Mouse (Mus musculus): ENCODE measurements around the gene Esrrg.

DNA sequence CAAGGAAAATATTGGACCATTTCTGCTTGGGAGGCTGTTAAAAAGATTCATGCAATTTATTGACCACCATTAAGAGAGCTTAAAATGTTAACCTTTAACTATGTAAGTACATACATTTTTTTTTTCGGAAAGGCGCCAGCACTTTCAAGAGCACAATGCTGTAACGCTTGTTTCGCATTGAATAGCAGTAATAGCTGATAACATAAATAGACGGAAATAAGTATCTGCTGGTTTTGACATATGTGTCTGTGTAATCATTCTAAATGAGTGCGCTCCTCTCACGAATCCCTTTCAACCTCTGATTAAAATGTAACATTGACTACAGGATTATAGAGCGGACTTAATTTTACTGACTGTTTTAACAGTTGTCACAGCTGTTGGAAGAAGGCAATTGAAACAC is 391.6 kb downstream of the Esrrg start:
- no peak for TF ChIP-seq MAZ (IDR thresholded peaks at IDR 0.05; ENCODE audit: low read depth, low read length)
- no peak for TF ChIP-seq USF1 (IDR thresholded peaks at IDR 0.05; ENCODE audit: low read depth, low read length)
- no peak for TF ChIP-seq EP300 (IDR thresholded peaks at IDR 0.05; ENCODE audit: low read length)
- no peak for TF ChIP-seq MXI1 (IDR thresholded peaks at IDR 0.05; ENCODE audit: low read depth, low read length)
- TF ChIP-seq ELF1 (IDR thresholded peaks at IDR 0.05; ENCODE audit: low read depth, low read length): no peak
- no peak for TF ChIP-seq ZNF384 (IDR thresholded peaks at IDR 0.05; ENCODE audit: low read depth, low read length)
